Mouse (Mus musculus): ENCODE results near the gene Sash3. TPM values are rescaled to one million over a fixed set of nuclear protein-coding genes. Genes with fewer than 3 reads are reported as not detected.

Gene Sash3
- polyA plus RNA-seq (2015; fragmentation: Nextera tagmentation; extraction: Ambion mirVana): 1.7 and 2.0 TPM in 2 replicates

DNA sequence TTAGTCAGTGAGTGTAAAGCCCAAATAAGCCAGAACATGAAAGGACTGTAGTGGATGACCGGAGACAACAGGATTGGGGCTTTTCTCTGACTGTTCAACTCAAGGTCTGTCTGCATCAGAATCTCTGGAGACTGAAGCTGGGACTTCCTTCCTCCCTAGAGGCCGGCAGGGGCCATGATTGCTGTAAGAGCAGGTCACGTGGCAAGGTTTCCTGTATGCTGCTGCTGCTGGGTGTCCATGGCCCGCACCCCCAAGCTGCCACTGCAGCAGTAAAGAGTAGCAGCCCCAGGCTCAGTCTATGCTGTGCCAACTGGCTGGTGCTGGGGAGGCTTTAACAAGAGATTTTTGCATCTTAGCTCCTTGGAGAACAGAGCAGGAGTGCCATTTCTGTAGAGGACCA is at the start of gene Sash3:
Gene Sash3 (plus strand): TSS at position 175 of the 400 bp plus-strand sequence.
- no peak within 1 kb of the TSS for H3K9ac ChIP-seq (replicated peaks; ENCODE audit: low read length)
- H3K4me2 ChIP-seq (replicated peaks; ENCODE audit: low read depth, low read length): no peak within 1 kb of the TSS
- H3K27me3 ChIP-seq (ENCODE audit: insufficient read depth, low read length): no peaks in the 10 kb centered on the region; the same call in 1 of the 2 replicates
- 77% methylated on average over 4 of the region's 4 CpGs for WGBS
- H3K4me1 ChIP-seq (ENCODE audit: insufficient read depth, low read length): no peaks in the 10 kb centered on the region
- H3K36me3 ChIP-seq (ENCODE audit: insufficient read depth, low read length): no peaks in the 10 kb centered on the region
- H3K4me3 ChIP-seq (ENCODE audit: low read length): no peak within 1 kb of the TSS
- no peaks in the 10 kb centered on the region for H3K9me3 ChIP-seq (ENCODE audit: low read length)
- no peak within 1 kb of the TSS for H3K27ac ChIP-seq (ENCODE audit: low read length)
- no peak for ATAC-seq (ENCODE audit: low FRiP score, low TSS enrichment)

DNA sequence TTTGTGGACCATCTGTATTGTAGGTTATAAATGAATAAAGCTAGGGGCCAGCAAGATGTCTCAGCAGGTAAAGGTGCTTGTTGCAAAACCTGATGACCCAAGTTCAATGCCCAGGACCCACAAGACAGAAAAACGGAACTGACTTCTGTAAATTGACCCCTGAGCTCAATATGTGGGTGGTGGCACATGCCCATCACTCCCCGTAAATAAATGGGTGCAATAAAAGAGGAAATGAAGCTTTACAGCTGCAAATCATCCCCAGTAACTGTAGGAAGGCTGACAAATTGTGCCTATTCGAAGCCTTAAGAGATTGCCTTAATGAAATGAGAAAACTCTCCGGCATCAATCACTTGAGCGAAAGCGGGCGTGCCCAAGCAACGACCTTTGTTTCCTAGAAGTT is 49.7 kb upstream of the Sash3 start:
- Histone ChIP-seq H3K4me2 (replicated peaks; ENCODE audit: low read depth, low read length) (no peak overlapping the region), H3K4me1 (ENCODE audit: insufficient read depth, low read length) (no peaks in the 10 kb centered on the region), H3K27ac (ENCODE audit: low read length) (no peak overlapping the region), H3K9me3 (ENCODE audit: low read length) (no peaks in the 10 kb centered on the region), H3K27me3 (ENCODE audit: insufficient read depth, low read length) (peaks cover 3% of the 10 kb centered on the region; the same call in 1 of the 2 replicates), H3K9ac (replicated peaks; ENCODE audit: low read length) (no peak overlapping the region), H3K36me3 (ENCODE audit: insufficient read depth, low read length) (no peaks in the 10 kb centered on the region), H3K4me3 (ENCODE audit: low read length) (no peak overlapping the region)
- no peak for ATAC-seq (ENCODE audit: low FRiP score, low TSS enrichment)
- 50% methylated on average over 8 of the region's 8 CpGs for WGBS

DNA sequence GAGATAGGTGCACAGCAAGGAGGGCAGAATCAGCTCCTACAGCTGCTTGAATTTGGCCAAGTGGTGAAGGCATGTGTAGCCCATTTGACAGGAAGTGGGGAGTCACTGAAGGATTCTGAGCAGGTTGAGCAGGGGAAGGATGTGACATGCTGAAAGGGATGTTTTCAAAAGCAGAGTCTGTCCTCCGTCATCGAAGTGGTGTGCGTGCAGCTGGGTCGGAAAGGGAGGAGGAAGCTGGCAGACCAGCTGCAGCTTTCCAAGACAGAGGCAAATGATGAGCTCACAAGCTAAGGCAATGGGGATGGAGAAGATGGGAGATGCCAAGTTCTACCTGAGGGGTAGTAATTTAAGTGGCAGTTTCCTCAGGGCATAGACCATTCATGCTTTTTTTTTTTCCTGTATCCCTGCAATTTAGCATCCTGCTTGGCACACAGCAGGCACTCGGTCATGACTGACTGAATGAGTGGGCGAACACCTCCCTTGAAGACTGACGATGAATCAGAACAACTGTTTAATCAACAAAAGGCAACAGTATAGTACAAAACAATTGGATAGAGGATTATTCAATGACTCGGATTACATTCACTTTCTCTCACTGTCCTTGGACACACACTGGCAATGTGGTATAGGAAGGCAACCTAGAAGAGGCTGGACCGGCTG is 47.6 kb upstream of the Sash3 start:
- Histone ChIP-seq H3K36me3 (ENCODE audit: insufficient read depth, low read length) (no peaks in the 10 kb centered on the region), H3K4me2 (replicated peaks; ENCODE audit: low read depth, low read length) (no peak overlapping the region), H3K4me1 (ENCODE audit: insufficient read depth, low read length) (no peaks in the 10 kb centered on the region), H3K27me3 (ENCODE audit: insufficient read depth, low read length) (peaks cover 3% of the 10 kb centered on the region; the same call in 1 of the 2 replicates), H3K27ac (ENCODE audit: low read length) (no peak overlapping the region), H3K9ac (replicated peaks; ENCODE audit: low read length) (no peak overlapping the region), H3K4me3 (ENCODE audit: low read length) (no peak overlapping the region), H3K9me3 (ENCODE audit: low read length) (no peaks in the 10 kb centered on the region)
- ATAC-seq (ENCODE audit: low FRiP score, low TSS enrichment): no peak
- 79% methylated on average over 9 of the region's 9 CpGs for whole genome bisulfite sequencing

DNA sequence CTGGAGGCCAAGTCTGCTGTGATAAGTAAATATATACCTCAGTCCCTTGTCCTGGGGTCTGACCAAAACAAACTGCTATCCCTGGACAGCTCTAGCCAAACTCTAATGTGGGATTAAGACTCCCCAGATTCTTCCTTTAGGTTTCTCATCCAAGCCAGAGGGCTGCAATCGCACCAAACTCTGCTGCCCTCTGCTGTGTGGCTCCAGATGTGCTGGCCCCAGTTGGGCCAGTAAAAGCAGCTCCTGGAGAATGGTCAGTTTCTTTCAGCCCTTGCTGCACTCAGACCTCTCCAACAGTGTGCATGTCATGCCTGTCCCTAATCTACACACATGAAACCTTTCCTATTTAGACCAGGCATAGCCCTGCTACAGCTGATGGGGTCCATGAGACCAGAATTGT is 46.4 kb upstream of the Sash3 start:
- Histone ChIP-seq H3K27me3 (ENCODE audit: insufficient read depth, low read length) (peaks cover 3% of the 10 kb centered on the region; the same call in 1 of the 2 replicates), H3K9ac (replicated peaks; ENCODE audit: low read length) (no peak overlapping the region), H3K9me3 (ENCODE audit: low read length) (no peaks in the 10 kb centered on the region), H3K4me2 (replicated peaks; ENCODE audit: low read depth, low read length) (no peak overlapping the region), H3K4me1 (ENCODE audit: insufficient read depth, low read length) (no peaks in the 10 kb centered on the region), H3K36me3 (ENCODE audit: insufficient read depth, low read length) (no peaks in the 10 kb centered on the region), H3K4me3 (ENCODE audit: low read length) (no peak overlapping the region), H3K27ac (ENCODE audit: low read length) (no peak overlapping the region)
- ATAC-seq (ENCODE audit: low FRiP score, low TSS enrichment): no peak
- WGBS: 43% methylated on average over 1 of the region's 1 CpGs

DNA sequence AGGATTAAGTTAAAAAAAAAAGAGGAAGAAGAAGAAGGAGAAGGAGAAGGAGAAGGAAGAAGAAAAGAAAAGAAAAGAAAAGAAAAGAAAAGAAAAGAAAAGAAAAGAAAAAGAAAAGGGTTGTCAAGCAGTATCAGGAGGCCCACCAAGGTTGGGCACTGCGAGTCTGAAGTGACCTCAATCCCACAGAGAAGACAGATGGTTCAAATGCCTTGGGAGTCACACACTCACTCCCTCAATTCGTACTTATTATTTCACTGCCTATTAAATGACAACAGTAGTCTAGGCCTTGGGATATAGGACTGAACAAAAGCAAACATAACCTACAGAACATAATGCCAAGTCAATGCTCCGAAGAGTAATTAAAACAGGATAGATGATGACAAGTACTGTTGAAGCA is 43.0 kb upstream of the Sash3 start:
- no peak for ATAC-seq (ENCODE audit: low FRiP score, low TSS enrichment)
- Histone ChIP-seq H3K27me3 (ENCODE audit: insufficient read depth, low read length) (no peaks in the 10 kb centered on the region; the same call in 1 of the 2 replicates), H3K4me2 (replicated peaks; ENCODE audit: low read depth, low read length) (no peak overlapping the region), H3K4me3 (ENCODE audit: low read length) (no peak overlapping the region), H3K4me1 (ENCODE audit: insufficient read depth, low read length) (no peaks in the 10 kb centered on the region), H3K36me3 (ENCODE audit: insufficient read depth, low read length) (no peaks in the 10 kb centered on the region), H3K9ac (replicated peaks; ENCODE audit: low read length) (no peak overlapping the region), H3K9me3 (ENCODE audit: low read length) (no peaks in the 10 kb centered on the region), H3K27ac (ENCODE audit: low read length) (no peak overlapping the region)
- WGBS: 77% methylated on average over 3 of the region's 3 CpGs

DNA sequence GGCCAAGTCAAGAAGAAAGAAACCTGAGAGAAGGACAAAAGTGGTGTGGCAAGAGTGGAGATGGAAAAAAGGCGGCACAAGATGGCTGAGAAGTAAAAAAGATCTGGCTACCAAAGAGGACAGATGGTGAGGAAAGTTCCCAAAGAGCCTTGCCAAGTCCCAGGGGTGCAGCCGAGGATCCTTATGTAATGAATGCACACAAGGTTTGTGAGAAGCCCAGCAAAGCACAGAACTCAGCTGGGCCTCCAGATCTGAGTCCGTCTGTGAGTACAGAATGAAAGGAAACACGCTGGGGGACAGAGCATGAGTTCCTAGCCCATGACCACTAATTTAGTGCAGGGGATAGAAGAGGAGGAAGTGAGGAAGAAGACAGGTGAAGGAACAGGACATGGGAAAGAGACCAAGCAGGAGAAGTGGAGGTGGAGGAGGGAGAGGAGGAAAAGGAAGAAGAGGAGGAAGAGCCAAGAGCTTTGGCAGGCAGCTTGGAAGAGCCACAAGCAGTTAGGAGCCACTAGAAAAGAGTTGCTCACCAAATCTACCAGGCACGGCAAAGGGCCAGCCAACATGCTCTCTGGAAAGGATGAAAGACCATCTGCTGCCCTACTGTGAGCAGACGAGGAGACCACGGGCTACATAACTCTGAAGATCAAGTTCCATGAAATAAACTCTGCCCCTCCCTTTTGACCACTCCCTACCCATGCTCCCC is 41.3 kb upstream of the Sash3 start:
- H3K9me3 ChIP-seq (ENCODE audit: low read length): no peaks in the 10 kb centered on the region
- no peaks in the 10 kb centered on the region for H3K27me3 ChIP-seq (ENCODE audit: insufficient read depth, low read length)
- H3K4me2 ChIP-seq (replicated peaks; ENCODE audit: low read depth, low read length): no peak overlapping the region
- H3K27ac ChIP-seq (ENCODE audit: low read length): no peak overlapping the region
- no peak for ATAC-seq (ENCODE audit: low FRiP score, low TSS enrichment)
- WGBS: 90% methylated on average over 7 of the region's 7 CpGs
- no peak overlapping the region for H3K4me3 ChIP-seq (ENCODE audit: low read length)
- no peaks in the 10 kb centered on the region for H3K4me1 ChIP-seq (ENCODE audit: insufficient read depth, low read length)
- H3K36me3 ChIP-seq (ENCODE audit: insufficient read depth, low read length): no peaks in the 10 kb centered on the region
- H3K9ac ChIP-seq (replicated peaks; ENCODE audit: low read length): no peak overlapping the region

DNA sequence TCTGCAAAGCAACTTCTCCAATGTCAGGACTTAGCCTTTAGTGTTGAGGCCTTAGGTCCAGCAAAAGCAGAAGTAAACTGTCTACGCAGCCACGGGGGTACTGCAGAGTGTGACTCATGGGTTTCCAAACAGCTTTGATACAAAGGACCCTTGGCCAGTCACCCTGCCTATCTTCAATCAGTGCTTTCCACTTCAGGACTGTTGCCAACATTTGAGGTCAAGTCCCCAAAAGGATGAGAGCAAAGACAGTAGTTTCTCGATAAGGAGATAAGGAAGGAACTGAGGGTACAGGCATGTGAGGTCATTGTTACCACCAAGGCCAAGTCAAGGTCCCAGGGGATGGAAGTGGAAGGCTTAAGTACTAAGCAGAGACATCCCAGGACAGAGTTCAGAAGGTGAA is 40.0 kb upstream of the Sash3 start:
- Histone ChIP-seq H3K9me3 (ENCODE audit: low read length) (no peaks in the 10 kb centered on the region), H3K9ac (replicated peaks; ENCODE audit: low read length) (no peak overlapping the region), H3K36me3 (ENCODE audit: insufficient read depth, low read length) (no peaks in the 10 kb centered on the region), H3K27me3 (ENCODE audit: insufficient read depth, low read length) (no peaks in the 10 kb centered on the region), H3K4me1 (ENCODE audit: insufficient read depth, low read length) (no peaks in the 10 kb centered on the region), H3K4me2 (replicated peaks; ENCODE audit: low read depth, low read length) (no peak overlapping the region), H3K4me3 (ENCODE audit: low read length) (no peak overlapping the region), H3K27ac (ENCODE audit: low read length) (no peak overlapping the region)
- 67% methylated on average over 3 of the region's 3 CpGs for WGBS
- ATAC-seq (ENCODE audit: low FRiP score, low TSS enrichment): no peak

DNA sequence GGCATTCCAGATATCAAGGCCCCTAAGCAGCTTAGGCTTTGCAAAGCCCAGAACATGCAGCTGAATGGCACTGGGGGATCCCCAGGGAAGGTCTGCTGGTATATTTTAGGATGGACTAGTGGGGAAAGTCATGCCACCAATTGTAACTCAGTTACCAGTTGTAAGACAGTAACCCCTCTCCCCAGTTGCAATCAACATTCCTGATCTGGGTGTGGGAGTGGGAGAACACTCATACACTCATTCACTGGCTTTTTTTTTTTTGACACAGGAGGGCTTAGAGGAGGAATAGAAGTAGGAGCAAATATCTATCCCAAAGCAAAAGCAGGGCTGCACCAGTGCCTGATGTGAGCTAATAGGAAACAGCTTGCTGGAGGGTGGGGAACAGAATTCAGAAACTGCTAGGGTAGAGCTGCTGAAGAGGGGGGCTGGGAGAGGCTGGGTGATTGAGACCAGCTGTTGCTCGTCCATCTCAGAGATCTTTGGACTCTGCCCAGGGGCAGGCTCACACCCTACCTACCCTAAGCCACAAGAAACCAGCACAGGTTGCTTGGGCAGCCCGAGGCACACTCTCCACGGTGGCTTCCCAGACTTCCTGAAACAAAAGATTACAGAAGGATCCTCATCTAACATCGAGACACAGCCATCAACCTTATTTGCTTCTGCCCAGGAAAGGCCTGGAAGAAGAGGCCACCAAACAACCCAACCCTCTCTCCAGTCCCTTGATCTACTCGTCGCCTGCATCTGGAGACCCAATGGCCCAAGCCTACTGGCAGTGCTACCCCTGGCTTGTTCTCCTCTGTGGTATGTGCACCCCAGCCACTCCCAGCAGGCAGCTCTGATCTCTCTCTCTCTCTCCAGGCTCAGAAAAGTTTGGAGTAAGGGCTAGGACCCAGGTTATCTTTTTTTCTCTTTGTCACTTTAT is 37.6 kb upstream of the Sash3 start, which contains the start of gene Xpnpep2:
Gene Xpnpep2 (plus strand): TSS at position 332 of the 922 bp plus-strand sequence.
- Histone ChIP-seq H3K9ac (replicated peaks; ENCODE audit: low read length) (no peak within 1 kb of the TSS), H3K36me3 (ENCODE audit: insufficient read depth, low read length) (no peaks in the 10 kb centered on the region), H3K4me3 (ENCODE audit: low read length) (no peak within 1 kb of the TSS), H3K4me2 (replicated peaks; ENCODE audit: low read depth, low read length) (no peak within 1 kb of the TSS), H3K27me3 (ENCODE audit: insufficient read depth, low read length) (peaks cover 4% of the 10 kb centered on the region; the same call in 1 of the 2 replicates), H3K9me3 (ENCODE audit: low read length) (no peaks in the 10 kb centered on the region), H3K27ac (ENCODE audit: low read length) (no peak within 1 kb of the TSS), H3K4me1 (ENCODE audit: insufficient read depth, low read length) (no peaks in the 10 kb centered on the region)
- WGBS: 56% methylated on average over 6 of the region's 6 CpGs
- ATAC-seq (ENCODE audit: low FRiP score, low TSS enrichment): peak; percentile 86

DNA sequence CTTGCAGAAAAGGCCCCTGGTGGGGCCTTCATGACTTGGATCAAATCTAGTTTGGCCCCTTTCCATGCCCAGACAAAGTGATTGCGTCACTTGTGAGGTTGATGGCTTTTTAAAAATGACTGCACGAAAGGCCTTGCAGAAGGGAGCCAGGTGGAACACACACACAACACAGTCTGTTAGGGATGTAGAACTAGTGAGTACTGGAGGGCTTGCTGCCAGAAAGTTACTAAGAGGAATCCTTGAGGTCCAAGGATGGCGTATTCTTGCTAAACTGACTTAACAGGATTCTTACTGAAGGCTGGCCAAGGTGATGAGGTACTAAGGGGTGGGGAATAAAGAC is 37.0 kb upstream of the Sash3 start:
- Histone ChIP-seq H3K9ac (replicated peaks; ENCODE audit: low read length) (no peak overlapping the region), H3K4me1 (ENCODE audit: insufficient read depth, low read length) (no peaks in the 10 kb centered on the region), H3K36me3 (ENCODE audit: insufficient read depth, low read length) (no peaks in the 10 kb centered on the region), H3K9me3 (ENCODE audit: low read length) (no peaks in the 10 kb centered on the region), H3K4me2 (replicated peaks; ENCODE audit: low read depth, low read length) (no peak overlapping the region), H3K27ac (ENCODE audit: low read length) (no peak overlapping the region), H3K27me3 (ENCODE audit: insufficient read depth, low read length) (peaks cover 4% of the 10 kb centered on the region; the same call in 1 of the 2 replicates), H3K4me3 (ENCODE audit: low read length) (no peak overlapping the region)
- 93% methylated on average over 3 of the region's 3 CpGs for WGBS
- ATAC-seq (ENCODE audit: low FRiP score, low TSS enrichment): no peak

All from kidney, embryonic 16.5 days (tissue).